Mouse (Mus musculus) kidney, embryonic 16.5 days (tissue): ENCODE measurements around the gene Bmp4. TPM values are rescaled to one million over a fixed set of nuclear protein-coding genes. Genes with fewer than 3 reads are reported as not detected.
A peak's percentile ranks its signal among the peaks of the same experiment; 100 is the strongest.

Experiments
- ATAC-seq: fragments of 200-750 bp; cut with Nextera tagmentation; 2 replicates; pipeline ENCODE4 v1.8.0; 2017; ENCODE audit warnings: moderate TSS enrichment; ENCODE audit not compliant: low FRiP score, low TSS enrichment
- H3K27ac ChIP-seq: fragments of 300-500 bp; sonication (generic); 2 replicates; pipeline ENCODE4 v1.5.1; 2014; ENCODE audit warnings: low read length
- H3K27me3 ChIP-seq: fragments of 300-500 bp; sonication (generic); 2 replicates; pipeline ENCODE4 v1.6.1; 2014; ENCODE audit warnings: low read length, control low read depth, mixed read lengths; ENCODE audit not compliant: insufficient read depth
- H3K36me3 ChIP-seq: fragments of 300-500 bp; sonication (generic); 2 replicates; pipeline ENCODE4 v1.6.1; 2014; ENCODE audit warnings: low read length, control low read depth, mixed read lengths; ENCODE audit not compliant: insufficient read depth
- H3K4me1 ChIP-seq: fragments of 300-500 bp; sonication (generic); 2 replicates; pipeline ENCODE4 v1.6.1; 2014; ENCODE audit warnings: low read length, control low read depth, mixed read lengths; ENCODE audit not compliant: insufficient read depth
- H3K4me2 ChIP-seq: fragments of 300-500 bp; sonication (generic); replicated peaks from 2 replicates; pipeline ENCODE4 v1.6.1; 2014; ENCODE audit warnings: low read depth, low read length
- H3K4me3 ChIP-seq: fragments of 300-500 bp; sonication (generic); 2 replicates; pipeline ENCODE4 v1.5.1; 2014; ENCODE audit warnings: mild to moderate bottlenecking, low read length
- H3K9ac ChIP-seq: fragments of 300-500 bp; sonication (generic); replicated peaks from 2 replicates; pipeline ENCODE4 v1.6.1; 2014; ENCODE audit warnings: low read length
- H3K9me3 ChIP-seq: fragments of 300-500 bp; sonication (generic); 2 replicates; pipeline ENCODE4 v1.6.1; 2016; ENCODE audit warnings: low read length, control low read depth
- WGBS: fragments of 180-500 bp; shearing (Covaris S2); extraction: QIAGEN DNeasy Blood & Tissue Kit; methylation state at CpG from one replicate; pipeline ENCODE4 v1.1.7; 2014; 5-methylcytosine and 5-hydroxymethylcytosine counted together
- polyA plus RNA-seq: library from polyadenylated mRNA; unstranded; fragments of >200 nt; fragmentation: Nextera tagmentation; extraction: Ambion mirVana; gene quantifications from 2 replicates; pipeline ENCODE4 v1.2.1, GENCODE M21; 2015

Bmp4 gene
- 43.0 and 43.3 TPM in 2 replicates for polyA plus RNA-seq

GRCm38 (mm10) chr14:46390249-46390775, at the start of gene Bmp4:
Bmp4 (minus strand) TSS chr14:46390669.
- Histone ChIP-seq H3K27ac (peak within 1 kb of the TSS; percentile 68), H3K27me3 (peaks cover 22% of the 10 kb centered on the region), H3K4me3 (peak within 1 kb of the TSS; percentile 65), H3K36me3 (no peaks in the 10 kb centered on the region), H3K9me3 (no peaks in the 10 kb centered on the region), H3K4me1 (peaks cover 35% of the 10 kb centered on the region), H3K4me2 (peak within 1 kb of the TSS; percentile 67), H3K9ac (peak within 1 kb of the TSS; percentile 74)
- peak; percentile 20 for ATAC-seq
- WGBS = 3% methylated on average over 26 of the region's 26 CpGs

DNA sequence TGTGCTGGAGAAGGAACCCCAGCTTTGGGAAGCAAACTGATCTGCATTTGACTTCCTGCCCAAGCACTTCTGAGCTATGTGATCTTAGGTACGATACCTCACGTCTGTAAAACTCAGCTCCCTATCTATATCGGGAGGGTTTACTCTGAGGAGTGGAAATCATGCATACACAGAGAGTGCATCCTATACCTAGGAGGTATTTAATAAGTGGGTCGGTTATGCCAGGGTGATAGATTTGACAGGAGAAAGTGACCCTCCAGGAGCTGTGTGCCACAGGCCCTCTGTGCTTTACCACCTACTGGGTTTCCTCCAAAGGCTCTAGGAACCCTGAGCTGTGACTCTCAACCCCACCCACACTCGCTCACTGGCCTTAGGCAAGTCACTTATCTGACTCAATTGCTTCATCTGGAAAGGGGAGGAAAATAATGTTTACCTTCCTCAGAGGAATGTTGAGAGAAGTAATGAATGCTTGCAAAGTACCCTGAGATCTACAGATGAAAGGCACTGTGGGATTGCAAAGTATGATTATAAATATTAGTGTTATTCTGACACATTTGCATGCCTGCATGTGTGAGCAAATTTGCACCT, 49.1 kb upstream of the Bmp4 start:
- no peak overlapping the region for H3K27ac ChIP-seq
- no peaks in the 10 kb centered on the region for H3K27me3 ChIP-seq
- H3K9ac ChIP-seq = no peak overlapping the region
- WGBS = 80% methylated on average over 5 of the region's 5 CpGs
- H3K4me1 ChIP-seq = peaks cover 18% of the 10 kb centered on the region
- H3K36me3 ChIP-seq = no peaks in the 10 kb centered on the region
- no peak overlapping the region for H3K4me2 ChIP-seq
- no peak overlapping the region for H3K4me3 ChIP-seq
- ATAC-seq = no peak
- no peaks in the 10 kb centered on the region for H3K9me3 ChIP-seq

GRCm38 (mm10) chr14:46436471-46437090, 46.1 kb upstream of the Bmp4 start:
- H3K4me2 ChIP-seq = peak overlapping the region; percentile 32

DNA sequence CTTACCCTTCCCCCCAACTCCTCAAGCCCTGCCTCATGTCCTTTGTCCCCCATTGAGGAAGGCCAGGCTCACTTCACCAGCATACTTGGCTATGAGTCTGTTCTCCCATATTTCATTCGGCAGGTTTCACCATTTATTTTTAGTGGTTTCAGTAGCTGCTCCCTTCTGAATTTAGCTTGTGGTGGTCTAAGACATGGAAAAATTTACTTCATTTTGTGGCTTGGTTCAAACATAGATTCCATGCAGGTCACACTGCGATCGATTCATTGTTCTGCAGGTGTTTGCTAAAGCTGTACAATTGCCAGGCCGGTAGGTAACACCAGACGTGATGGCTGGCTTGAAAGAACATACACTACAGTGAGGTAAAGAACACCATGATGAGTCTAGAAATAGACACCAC, 39.8 kb upstream of the Bmp4 start:
- ATAC-seq = no peak
- H3K36me3 ChIP-seq = no peaks in the 10 kb centered on the region
- no peaks in the 10 kb centered on the region for H3K4me1 ChIP-seq
- no peak overlapping the region for H3K9ac ChIP-seq
- peaks cover 4% of the 10 kb centered on the region; the same call in 1 of the 2 replicates for H3K9me3 ChIP-seq
- WGBS = 97% methylated on average over 5 of the region's 5 CpGs
- H3K27me3 ChIP-seq = no peaks in the 10 kb centered on the region
- H3K4me2 ChIP-seq = no peak overlapping the region
- no peak overlapping the region for H3K4me3 ChIP-seq
- H3K27ac ChIP-seq = no peak overlapping the region

More at GRCm38 (mm10) chr14:46436471-46437090, 46.1 kb upstream of the Bmp4 start:
- peak; percentile 84 for ATAC-seq
- H3K9ac ChIP-seq = peak overlapping the region; percentile 38; the same call in 1 of the 2 replicates
- H3K4me3 ChIP-seq = no peak overlapping the region
- H3K4me1 ChIP-seq = peaks cover 18% of the 10 kb centered on the region
- no peaks in the 10 kb centered on the region for H3K9me3 ChIP-seq
- H3K27me3 ChIP-seq = no peaks in the 10 kb centered on the region
- 4% methylated on average over 9 of the region's 9 CpGs for WGBS
- H3K36me3 ChIP-seq = no peaks in the 10 kb centered on the region
- H3K27ac ChIP-seq = peak overlapping the region; percentile 88

DNA sequence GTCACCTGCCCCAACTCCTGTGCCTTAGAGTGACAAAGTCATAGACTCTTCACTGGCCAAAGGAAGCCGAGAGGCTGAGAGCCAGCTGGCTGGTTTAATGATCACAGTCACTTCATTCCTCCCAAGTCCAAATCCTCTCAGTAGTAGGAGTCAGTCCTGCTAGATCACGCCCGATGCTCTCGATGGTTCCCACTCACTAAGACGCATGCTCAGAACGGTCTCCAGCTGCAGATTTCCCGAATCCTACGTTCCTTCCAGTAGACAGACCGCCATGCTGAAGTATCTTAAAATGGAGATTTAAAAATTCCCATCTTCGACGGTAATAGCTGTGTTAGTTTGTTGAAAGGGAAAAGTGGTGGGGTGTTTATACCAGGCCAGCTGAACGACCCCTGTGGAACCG, 36.8 kb upstream of the Bmp4 start:
- Histone ChIP-seq H3K27ac (no peak overlapping the region), H3K9ac (no peak overlapping the region), H3K4me1 (no peaks in the 10 kb centered on the region), H3K27me3 (no peaks in the 10 kb centered on the region), H3K4me3 (no peak overlapping the region), H3K4me2 (no peak overlapping the region), H3K9me3 (peaks cover 4% of the 10 kb centered on the region; the same call in 1 of the 2 replicates), H3K36me3 (no peaks in the 10 kb centered on the region)
- 94% methylated on average over 13 of the region's 13 CpGs for WGBS
- ATAC-seq = no peak

DNA sequence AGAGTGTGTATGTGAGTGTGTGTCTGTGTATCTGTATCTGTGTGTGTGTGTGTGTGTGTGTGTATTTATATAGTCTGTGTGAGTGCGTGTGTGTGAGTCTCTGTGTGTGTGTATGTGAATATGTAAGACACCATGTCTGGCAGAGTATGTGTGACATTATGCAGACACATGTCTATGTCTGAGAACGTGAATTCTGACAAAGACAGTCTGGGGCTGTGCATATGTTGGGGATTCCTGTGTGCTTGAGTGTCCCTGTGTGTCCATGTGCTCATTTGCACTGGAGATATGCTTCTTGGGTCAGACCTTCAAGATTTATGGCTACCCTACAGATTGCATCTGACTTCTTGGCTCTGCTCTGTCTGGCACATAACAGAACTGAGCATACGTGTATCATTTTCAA, 31.4 kb upstream of the Bmp4 start:
- 70% methylated on average over 3 of the region's 3 CpGs for WGBS

GRCm38 (mm10) chr14:46419269-46419668, 28.8 kb upstream of the Bmp4 start:
- Histone ChIP-seq H3K27ac (no peak overlapping the region), H3K9ac (no peak overlapping the region), H3K4me3 (no peak overlapping the region), H3K9me3 (peaks cover 4% of the 10 kb centered on the region; the same call in 1 of the 2 replicates), H3K27me3 (no peaks in the 10 kb centered on the region), H3K4me2 (no peak overlapping the region), H3K4me1 (peaks cover 11% of the 10 kb centered on the region; the same call in 1 of the 2 replicates), H3K36me3 (no peaks in the 10 kb centered on the region)
- WGBS = 39% methylated on average over 11 of the region's 11 CpGs
- ATAC-seq = no peak

More for the DNA sequence above, 31.4 kb upstream of the Bmp4 start:
- Histone ChIP-seq H3K9ac (no peak overlapping the region), H3K27me3 (no peaks in the 10 kb centered on the region), H3K4me3 (no peak overlapping the region), H3K9me3 (peaks cover 4% of the 10 kb centered on the region; the same call in 1 of the 2 replicates), H3K27ac (no peak overlapping the region), H3K36me3 (no peaks in the 10 kb centered on the region), H3K4me2 (no peak overlapping the region), H3K4me1 (peaks cover 11% of the 10 kb centered on the region; the same call in 1 of the 2 replicates)
- no peak for ATAC-seq

- no peaks in the 10 kb centered on the region for H3K27me3 ChIP-seq
- no peaks in the 10 kb centered on the region for H3K36me3 ChIP-seq
- no peak overlapping the region for H3K27ac ChIP-seq
- ATAC-seq = peak; percentile 71
- H3K9ac ChIP-seq = no peak overlapping the region
- peaks cover 11% of the 10 kb centered on the region; the same call in 1 of the 2 replicates for H3K4me1 ChIP-seq
- no peak overlapping the region for H3K4me3 ChIP-seq
- no peak overlapping the region for H3K4me2 ChIP-seq
- 67% methylated on average over 15 of the region's 15 CpGs for WGBS
- peaks cover 4% of the 10 kb centered on the region; the same call in 1 of the 2 replicates for H3K9me3 ChIP-seq
Measured at GRCm38 (mm10) chr14:46418371-46419097, 28.1 kb upstream of the Bmp4 start.

DNA sequence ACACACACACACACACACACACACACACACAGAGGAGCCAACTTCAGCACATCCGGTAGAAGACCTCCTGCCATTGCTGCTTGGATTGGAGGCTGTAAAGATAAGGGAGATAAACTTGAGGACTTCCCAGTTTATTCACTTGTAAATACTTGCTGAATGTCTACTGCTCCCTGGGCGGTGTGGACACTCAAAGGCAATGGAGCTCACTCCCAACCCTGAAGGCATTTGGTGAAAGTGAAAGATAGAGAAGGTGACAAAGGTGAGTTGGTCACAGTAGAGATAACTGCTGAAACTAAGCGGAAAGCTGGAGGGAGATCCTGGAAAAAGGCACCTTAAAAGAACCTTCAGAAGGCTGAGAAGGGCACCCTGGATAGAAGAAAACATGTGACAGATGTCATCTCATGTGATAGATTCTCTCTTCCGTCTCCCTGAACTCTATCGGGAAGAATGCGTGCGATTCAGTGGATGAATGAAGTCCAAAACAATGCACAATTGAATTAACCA, 22.1 kb upstream of the Bmp4 start:
- WGBS = 80% methylated on average over 7 of the region's 7 CpGs
- Histone ChIP-seq H3K9me3 (peaks cover 4% of the 10 kb centered on the region; the same call in 1 of the 2 replicates), H3K27ac (no peak overlapping the region), H3K27me3 (no peaks in the 10 kb centered on the region), H3K9ac (no peak overlapping the region), H3K4me3 (no peak overlapping the region), H3K4me2 (no peak overlapping the region), H3K36me3 (no peaks in the 10 kb centered on the region), H3K4me1 (no peaks in the 10 kb centered on the region)
- no peak for ATAC-seq
